Mouse (Mus musculus) heart, adult 8-10 months (tissue): ENCODE results near the gene Mapk14. TPM values are rescaled to one million over a fixed set of nuclear protein-coding genes. Genes with fewer than 3 reads are reported as not detected.
"Not testable (repeated sequence)": the region's sequence is repeated elsewhere in the genome, so short reads cannot be mapped to it uniquely, and the experiment has no call there.

Experiments
- DNase-seq: peaks from one replicate; pipeline ENCODE4 v3.0.0; 2022; ENCODE audit warnings: low spot score
- total RNA-seq, 4 experiments: library from RNA; stranded (reverse); gene quantifications; 2 replicates each; pipeline ENCODE4 v1.2.4; 2022

Gene Mapk14
- total RNA-seq, 4 experiments from 2014 or later, result 48.9 to 61.5 (median 52.0) TPM

DNA sequence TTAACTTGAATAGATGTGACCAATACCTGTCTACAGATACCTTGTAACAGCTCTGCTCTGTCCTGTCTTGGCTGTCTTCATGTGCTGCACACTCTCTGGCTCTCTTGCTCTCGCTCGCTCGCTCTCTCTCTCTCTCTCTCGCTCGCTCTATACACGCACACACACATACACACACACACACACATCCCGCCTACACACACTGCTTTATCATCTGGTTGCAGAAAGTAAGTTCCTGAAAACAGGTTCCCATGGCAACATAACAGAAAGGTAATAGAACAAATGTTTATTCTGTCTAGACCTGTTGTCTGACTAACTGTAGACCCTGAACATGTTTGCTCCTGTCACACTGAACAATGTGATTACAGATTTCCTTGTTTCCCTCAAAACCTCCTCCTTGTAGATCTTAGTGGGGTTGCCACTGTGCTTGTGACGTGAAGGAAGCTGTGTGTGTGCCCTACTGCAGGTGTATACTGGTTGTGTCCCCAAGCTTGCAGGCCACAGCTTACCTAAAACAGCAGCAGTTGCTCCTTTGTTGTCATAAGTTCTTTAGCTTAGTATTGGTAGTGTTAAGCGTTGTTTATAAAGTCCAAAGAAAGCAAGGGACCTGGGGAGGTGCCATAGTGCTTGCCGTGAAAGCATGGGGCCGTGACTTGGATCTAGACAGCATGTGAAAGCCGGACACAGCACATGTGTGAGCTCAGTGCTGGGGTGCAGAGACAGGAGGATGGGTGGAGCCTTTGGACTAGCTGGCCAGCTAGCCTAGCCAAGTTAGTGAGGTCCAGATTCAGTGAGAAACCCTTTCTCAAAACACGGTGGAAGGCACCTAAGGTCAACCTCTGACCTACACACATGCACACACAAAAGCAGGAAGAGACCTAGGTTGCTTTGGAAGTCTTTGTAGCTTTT lies 6.4 kb downstream of the Mapk14 start:
- DNase-seq, result no peak

DNA sequence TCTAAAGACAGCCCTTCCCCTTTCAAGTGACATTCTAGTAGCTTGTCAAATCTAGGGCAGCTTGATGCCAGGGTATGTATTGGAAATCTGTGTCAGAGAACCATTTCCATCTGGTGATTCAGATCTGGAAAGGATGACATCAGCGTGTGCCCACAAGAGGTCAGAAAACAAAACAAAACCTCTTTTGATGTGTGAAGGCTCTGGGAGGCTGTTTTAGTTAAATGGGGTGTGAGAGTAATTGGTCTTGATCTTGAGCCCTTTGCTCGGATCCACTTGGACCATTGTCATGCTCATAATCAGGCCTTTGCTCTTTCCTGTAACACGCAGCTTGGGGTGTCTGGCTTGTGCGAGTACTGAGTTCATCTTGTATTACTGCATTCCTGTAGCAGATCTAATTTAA lies 7.1 kb downstream of the Mapk14 start:
- no peak for DNase-seq

DNA sequence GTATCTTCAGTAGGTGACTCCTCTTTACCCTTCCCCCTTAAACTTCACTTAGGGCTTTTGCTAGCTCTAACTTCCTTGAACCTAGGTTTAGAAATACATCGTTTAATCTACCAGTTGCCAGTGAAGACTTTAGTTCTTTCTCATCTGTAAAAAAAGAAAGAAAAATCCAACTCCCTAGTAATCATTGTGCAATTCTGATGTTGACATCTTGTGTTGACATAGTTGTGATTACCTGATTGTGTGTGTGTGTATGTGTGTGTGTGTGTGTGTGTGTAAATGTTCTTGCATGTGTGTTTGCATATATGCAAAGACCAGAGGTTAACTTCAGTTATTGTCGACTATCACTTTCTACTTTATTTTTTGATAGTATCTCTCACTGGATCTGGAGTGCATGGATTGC lies 7.5 kb downstream of the Mapk14 start:
- no peak for DNase-seq

DNA sequence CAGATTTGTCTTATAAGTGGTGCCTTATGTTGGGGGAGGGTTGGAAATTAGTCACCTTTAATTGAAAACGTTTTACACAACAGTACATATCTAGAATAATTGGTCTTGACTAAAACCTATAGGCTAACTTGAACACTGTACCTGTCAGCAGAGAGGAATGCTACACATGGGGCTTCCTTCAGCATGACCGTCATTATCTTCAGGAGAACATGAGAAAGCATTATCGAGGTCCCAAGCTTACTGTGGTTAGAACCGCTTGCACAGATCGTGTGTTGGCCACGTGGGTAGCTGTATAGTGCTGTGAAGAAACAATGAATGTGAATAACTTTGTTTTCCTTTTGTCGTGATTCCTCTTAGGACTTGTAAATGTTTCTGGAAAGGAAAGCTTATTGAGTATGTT lies 8.7 kb downstream of the Mapk14 start:
- DNase-seq, result no peak

DNA sequence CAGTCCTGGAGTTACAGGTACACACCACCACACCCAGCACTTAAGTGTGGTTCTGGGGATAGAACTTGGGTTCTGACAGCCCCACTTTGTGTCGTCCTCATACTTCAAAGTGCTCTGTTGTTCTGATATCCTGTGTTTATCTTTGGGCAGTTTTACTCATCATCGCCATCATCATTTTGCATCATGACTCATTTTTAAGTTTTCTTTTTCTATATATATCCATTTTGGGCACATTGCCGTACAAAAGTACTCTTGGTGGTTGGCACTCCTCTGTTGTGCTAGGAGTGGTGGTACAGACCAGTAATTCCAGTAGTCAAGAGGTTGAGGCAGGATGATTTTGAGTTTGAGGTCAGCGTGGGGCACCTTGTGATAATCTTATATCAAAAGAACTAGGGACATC lies 10.0 kb downstream of the Mapk14 start:
- no peak for DNase-seq

DNA sequence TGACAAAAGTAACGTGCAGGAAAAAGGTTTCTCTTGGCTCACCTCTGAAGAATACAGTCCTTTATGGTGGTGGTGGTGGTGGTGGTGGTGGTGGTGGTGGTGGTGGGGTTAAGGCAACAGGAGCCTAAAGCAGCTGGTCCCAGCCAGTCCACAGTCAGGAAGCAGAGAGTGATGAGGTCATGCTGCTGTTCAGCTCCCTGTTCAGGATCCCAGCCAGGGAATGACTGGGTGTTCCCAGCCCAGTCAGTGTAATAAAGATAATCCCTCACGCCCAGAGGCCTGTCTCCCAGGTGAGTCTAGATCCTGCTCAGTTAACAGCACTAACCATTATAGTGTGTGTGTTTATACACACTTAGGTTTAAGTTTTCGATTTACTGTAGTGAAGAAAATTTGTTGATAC lies 10.6 kb downstream of the Mapk14 start:
- no peak for DNase-seq

DNA sequence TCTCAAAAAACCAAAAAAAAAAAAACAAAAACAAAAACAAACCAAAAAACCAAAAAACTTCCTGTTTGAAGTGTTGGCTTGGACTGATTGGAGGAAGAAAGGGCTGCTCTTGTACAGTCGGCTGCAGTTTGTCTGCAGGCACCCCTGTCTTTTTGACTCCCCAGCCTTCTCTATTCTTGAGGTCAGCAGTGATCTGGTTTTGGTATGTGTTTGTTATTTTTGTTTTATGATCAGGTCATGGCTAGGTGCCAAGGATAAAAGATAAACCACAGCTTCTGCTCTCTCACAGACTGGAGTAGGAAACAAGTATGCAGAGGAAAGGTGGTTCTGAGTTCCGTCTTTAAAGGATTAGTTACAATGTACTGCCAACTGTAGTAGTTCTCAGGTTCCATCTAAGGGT lies 11.5 kb downstream of the Mapk14 start:
- DNase-seq, result no peak

DNA sequence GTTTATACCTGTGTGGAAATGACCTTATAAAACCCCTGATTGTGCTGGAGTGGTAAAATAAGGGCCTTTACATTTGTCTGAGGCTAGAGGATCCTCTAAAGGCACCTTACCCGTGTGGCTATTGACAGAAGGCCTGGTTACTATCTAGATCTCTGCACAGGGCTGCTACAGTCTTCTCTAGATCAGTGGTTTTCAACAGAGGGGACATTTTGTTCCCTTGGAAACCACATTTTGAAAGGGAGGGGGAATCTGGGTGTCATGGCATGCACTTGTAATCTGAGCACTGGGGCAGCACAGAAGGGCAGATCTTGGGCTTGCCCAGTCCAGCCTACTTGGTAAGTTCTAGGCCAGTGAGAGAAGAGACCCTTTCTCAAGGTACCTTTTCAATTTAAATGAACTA lies 15.6 kb downstream of the Mapk14 start:
- no peak for DNase-seq

DNA sequence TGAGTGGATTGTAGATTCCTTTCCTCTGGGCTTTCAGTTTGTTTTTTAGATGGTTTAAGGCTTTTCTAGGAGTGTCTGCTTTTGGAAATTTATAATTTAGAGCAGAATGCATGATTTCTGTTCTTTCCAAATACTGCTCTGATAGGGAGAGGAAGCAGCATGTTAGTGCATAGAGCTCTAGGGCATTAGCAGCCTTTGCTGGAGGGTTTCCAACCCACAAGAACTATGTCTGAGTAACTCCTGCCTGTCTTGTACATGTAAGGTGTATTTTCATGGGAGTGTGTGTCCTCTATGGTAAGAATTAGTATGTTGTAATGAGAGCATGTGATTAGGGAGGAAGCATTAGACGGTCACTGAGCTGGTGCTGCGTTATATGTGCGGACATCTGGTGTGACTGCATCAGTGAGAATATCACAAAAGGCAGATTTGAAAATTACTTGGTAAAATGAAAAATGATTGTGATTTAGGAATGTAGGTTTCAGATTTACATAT lies 16.1 kb downstream of the Mapk14 start:
- no peak for DNase-seq

DNA sequence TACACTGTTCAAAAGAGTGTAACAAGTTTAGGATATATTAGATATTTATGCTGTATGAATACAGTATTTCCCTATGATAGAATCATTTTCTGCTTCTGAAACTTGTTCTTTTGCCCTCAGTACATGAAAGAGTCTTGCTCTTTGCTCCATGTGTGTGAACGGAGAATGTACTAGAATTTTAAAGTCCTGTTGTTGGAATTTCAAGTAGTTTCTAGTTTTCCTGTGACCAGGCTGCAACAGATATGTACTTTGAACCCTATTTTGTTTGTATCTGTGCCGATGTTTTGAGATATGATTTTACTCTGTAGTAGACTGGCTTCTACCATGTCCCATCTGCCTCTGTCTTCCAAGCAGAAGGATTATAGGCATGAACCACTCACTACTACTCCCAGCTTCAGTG lies 16.7 kb downstream of the Mapk14 start:
- DNase-seq, result no peak

DNA sequence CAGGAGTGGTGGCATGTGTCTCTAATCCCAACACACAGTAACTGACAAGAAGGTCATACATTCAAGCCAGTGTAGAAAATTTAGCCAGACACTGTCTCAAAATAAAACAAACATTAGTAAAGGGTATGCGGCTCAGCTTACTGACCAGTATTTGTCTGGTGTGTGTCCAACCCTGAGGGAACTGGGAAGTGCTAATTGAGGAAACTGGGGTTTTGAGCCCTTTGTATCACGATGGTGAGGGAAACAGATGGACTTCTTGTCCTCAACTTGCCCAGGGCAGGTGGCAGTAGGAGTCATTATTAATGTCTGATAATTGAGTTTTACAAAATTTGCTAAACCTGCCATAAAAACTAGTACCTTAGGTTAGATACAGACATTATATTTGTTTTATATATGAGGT lies 17.9 kb downstream of the Mapk14 start:
- DNase-seq, result no peak

DNA sequence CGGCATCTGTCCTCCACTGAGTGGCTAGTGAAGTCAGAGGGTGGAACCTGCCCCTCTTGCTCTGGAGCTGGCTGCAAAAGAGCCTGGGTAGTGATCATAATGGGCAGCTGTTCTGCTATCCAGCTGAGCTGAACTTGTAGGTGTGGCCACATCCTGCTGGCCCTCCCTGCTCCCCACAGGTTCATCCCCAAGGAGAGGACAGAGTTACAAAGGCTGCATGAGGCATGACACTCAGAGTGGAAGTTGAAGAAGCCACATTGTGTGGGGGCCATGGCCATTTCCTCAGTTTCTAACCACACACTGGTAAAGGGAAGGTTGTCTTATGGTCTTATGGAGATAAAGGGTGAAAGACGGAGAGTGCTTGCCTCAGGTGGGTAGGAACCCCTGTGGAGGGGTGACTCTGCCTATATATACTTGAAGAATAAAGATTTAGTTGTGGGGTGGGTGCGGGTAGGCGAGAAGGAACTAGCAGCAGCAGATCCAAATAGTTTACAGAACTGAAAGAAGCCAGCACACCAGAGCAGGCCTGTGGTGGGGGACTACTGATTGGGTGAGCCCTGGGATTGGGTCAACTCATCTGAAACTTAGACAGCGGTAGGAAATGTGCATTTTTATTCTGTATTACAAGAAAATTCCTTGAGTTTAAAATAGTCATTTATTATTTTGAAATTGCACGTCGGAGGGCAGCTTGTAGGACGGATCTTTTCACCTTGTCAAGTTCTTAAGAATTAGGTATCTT lies 18.6 kb downstream of the Mapk14 start:
- DNase-seq, result no peak

DNA sequence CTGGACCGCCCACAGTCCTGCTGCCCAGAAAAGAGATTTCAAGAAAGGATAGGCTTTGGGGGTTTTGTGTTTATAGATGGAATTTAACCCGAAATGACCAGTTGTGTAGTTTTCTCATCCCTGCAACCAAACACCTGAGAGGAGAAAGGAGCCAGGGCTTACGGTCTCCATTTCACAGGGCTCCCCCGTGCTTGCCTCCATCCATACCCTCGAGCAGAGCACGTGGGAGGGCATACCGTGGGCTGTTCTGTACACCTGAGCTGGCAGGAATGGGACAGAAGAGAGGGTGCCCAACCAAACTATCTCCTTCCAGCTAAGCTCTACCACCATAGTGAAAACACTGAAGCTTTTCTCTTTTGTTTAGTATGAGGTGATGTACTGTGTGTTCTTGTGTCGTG lies 19.2 kb downstream of the Mapk14 start:
- DNase-seq, result no peak

DNA sequence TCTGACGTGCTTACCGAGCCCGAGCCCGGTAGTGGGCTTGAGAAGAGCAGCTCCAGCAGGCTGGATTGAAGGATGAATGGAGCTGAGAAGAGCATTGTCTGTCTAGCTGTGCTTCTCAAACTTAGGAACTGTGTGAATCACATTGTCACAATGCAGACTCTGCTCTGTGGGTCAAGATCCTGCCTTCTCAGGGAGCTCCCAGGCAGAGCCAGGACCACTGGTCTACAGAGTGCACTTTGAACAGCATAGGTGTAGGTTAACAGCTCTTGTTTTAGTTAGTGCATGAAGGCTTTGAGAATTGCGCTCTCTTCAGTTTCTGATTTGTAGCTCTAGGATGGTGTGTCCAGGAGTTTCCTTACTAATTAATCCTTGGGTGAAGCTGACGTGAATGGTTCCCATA lies 20.1 kb downstream of the Mapk14 start:
- DNase-seq, result no peak

DNA sequence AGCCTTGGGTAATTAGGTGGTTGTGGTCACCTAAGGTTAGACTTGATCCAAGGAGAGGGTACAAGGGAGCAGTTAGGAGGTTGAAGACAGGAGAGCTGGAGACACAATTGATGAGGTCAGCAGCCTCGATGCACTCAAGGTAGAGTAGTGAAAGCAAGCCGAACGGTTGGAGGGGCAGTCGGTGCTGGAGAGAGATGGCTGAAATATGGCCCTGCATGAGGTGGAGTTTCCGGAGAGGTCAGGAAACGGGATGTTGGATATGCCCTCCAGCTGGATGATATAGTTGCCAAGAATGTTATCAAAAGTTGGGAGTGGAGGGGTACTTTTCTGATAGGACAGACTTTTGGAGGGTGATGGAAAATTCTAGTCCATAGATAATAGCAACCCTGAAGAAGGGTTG lies 21.2 kb downstream of the Mapk14 start:
- DNase-seq, result no peak

DNA sequence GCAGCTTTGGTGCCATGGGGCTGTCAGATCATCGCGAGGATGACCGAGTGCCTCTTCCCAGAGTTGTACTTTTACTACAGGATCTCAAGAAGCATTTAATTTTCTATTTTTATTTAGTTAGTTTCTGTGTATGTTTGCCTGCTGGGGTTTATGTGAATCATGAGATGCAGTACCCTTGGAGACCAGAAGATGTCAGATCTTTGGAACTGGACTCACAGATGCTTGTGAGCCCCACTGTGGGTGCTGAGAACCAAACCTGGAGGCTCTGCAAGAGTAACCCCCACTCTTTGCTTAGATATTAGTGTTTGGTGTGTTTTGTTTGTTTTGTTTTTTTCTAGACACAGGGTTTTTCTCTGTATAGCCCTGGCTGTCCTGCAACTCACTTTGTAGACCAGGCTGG lies 22.9 kb downstream of the Mapk14 start:
- no peak for DNase-seq

DNA sequence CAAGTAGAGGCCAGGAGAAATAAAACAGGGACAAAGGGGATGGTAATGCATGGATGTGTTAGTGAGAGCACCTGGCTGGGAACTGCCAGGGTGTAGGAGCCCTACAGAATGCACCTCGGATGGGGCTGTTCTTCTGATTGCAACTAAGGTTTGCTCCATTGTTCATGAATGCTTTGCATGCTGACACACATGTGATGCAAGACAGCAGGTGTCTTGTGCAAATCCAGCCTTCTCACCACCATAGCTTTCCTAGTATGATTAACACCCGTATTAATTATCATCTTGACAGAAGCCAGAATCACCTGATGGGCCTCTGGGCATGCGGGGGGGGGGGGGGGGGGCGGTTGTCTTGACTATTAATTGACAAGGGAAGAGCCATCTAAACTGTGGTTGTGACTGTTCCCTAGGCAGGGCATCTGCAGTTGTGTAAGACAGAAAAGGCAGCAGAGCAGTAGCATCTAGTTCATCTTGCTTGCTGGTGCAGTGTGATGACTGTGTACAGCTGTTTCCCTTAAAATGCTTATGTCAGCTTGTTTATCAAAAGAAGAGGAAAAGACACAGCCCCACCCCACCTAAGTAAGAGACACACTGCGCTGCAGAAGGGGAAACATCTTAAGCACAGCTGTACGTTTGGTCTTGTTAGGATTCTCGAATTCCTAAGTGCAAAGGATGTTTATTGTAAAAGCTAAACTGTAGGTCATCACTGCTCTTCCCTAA lies 24.9 kb downstream of the Mapk14 start:
- no peak for DNase-seq

DNA sequence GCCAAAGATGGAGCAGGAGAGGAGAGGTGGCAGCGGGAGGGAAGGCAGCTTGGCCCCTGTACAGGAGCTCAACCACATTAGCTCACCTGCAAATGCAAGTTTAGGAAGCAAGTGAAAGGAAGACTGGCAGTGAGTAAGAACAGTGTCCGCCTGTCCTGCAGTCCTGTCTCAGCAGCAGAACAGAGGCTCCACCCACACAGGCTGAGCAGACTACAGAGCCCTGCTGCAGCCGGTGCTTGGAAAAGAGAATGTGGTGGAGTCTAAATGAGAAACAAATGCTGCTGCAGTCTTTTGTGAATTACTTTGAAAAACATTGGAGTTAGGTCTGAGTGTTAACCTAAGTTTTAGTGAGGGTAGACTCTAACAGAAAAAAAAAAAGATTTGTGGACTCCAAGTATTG lies 26.4 kb downstream of the Mapk14 start:
- DNase-seq, result no peak

DNA sequence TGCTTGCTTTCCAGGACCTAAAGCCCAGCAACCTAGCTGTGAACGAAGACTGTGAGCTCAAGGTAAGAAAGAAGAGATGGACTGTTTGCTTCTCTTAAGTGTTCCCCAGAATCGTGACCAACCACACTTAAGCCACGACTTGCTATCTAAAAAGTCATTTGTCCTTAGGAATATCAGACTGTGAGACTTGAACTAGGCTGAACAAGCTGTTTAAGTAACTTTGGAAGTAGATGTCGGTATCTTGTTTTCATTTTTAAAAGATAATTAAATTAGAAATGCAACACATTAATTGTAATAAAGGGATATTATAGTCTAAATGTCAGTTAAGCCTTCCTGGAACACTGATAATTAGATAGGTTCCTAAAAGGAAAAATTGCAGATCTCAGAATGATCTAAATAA lies 34.7 kb downstream of the Mapk14 start, which contains the start of gene AC170998.1:
AC170998.1 (plus strand) TSS at position 301 of the 400 bp plus-strand sequence.
- DNase-seq, result no peak

DNA sequence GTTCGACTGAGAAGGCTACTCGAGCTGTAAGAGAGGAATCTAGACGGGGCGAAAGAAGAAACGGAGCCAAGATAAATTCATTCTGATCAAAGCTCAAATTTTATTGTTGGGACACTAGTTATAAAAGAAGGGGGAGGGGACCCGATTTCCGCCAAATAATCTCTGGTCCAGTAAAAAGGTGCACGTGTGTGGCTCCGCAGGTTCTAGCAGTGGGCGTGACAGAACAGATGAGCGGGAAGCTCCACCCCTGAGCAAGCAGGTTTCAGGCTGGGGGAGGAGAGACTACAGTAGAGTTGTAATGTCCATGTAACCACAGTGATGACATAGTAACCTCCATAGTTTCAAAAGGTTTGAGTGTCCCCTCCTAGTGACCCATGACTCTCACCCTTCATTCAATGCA lies 36.4 kb downstream of the Mapk14 start:
- not testable (repeated sequence) for DNase-seq

DNA sequence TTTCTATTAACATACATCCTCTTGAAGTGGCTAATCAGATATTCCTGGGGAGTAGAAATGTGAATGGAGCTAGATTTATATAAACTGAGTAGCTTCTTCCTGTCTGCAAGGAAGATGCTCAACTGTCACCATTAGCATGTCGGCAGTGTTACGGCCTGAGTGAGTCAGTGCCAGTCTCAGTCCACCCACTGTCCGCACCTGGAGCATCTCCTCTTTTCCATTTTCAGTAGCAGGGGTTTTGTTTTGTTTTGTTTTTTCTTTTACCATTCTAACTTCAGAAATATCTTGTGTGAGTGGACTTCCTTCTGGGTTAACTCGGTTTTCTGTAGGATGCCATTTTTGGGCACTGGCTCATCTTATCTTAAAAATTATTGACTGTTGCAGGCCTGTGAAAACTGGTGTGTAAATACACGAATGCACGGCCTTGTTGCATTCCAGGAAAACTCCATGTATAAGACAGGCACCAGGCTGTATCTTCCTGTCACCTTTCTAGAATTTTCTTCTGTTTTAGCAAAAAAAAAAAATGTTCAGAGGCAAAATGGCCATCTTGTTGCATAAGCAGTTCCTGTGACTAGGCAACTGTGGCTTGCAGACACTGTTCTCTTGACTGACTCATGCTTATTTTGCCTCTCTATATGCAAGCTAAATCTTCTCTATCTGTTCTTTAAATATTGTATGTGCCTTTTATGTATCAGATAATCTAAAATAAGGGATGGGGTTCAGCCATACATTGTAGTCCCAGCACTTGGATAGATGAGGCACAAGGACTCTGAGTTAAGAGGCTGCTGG lies 44.4 kb downstream of the Mapk14 start:
- no peak for DNase-seq
